Mouse (Mus musculus) skeletal muscle tissue, adult 2 months (tissue): ENCODE measurements around the gene Rad51c.
A peak's percentile ranks its signal among the peaks of the same experiment; 100 is the strongest.
"Not testable (repeated sequence)": the region's sequence is repeated elsewhere in the genome, so short reads cannot be mapped to it uniquely, and the experiment has no call there.

Source experiments
- DNase-seq: peaks from one replicate; pipeline ENCODE4 v3.0.0-alpha.2; 2012; ENCODE audit warnings: low read depth, low spot score

The Rad51c gene

GRCm38 (mm10) chr11:87404876-87405275, at the start of gene Rad51c, which contains the start of gene Tex14:
Gene Rad51c, minus strand, starts transcription at chr11:87404954.
Gene Tex14, plus strand, starts transcription at chr11:87405065.
- no peak for DNase-seq

- no peak for DNase-seq
Observed at GRCm38 (mm10) chr11:87454035-87454690, 49.4 kb upstream of the Rad51c start.

DNA sequence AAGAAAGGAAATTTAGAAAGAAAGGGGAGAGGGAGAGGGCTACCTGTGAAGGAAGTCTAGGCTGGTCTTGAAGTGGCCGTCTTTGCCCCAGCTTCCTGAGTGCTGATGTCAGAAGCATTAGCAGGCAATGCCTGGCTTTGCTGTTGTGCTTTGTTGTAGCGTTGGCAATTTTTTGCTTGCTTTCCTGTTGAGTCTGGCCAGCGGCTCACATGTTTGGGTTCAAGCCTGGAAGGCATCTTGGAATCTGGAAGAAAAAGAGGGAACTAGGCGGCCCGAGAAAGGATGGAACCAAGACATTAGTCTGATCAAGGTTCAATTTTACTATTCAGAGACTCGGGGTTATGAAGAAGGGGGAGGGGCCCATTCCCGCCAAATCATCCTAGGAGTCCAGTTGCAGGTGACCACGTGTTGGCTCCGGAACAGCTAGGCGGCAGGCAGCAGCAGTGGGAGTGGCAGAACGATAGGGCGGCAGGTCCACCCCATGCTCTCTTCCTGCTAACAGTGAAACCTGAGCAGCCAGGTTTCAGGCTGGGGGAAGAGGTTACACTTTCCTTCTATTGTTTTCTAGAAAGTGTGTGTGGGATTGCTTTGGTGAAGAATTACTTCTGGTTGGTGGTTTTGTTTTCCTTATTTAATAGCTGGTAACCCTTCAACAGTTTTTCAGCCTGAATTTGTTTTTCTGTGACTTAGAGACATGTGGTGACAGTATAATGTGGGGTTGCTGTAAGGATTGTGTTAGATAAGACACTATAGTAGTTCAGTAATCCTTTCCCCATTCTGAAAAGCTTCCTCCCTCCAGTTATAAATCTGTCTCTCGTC, 48.7 kb upstream of the Rad51c start:
- DNase-seq = no peak

GRCm38 (mm10) chr11:87452779-87453178, 48.0 kb upstream of the Rad51c start:
- not testable (repeated sequence) for DNase-seq

DNA sequence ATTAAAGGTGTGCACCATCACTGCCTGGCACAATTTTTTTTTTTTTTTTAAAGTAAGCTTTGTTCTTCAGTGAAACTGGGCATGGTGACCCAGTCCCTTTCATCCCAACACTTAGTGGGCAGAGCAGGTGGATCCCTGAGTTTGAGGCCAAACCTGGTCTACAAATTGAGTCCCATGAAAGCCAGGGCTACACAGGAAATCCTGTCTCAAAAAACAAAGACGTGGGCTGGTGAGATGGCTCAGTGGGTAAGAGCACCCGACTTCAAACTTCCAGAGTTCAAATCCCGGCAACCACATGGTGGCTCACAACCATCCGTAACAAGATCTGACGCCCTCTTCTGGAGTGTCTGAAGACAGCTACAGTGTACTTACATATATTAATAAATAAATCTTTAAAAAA, 45.1 kb upstream of the Rad51c start:
- not testable (repeated sequence) for DNase-seq

- DNase-seq = no peak
Observed at GRCm38 (mm10) chr11:87449200-87449547, 44.4 kb upstream of the Rad51c start.

DNA sequence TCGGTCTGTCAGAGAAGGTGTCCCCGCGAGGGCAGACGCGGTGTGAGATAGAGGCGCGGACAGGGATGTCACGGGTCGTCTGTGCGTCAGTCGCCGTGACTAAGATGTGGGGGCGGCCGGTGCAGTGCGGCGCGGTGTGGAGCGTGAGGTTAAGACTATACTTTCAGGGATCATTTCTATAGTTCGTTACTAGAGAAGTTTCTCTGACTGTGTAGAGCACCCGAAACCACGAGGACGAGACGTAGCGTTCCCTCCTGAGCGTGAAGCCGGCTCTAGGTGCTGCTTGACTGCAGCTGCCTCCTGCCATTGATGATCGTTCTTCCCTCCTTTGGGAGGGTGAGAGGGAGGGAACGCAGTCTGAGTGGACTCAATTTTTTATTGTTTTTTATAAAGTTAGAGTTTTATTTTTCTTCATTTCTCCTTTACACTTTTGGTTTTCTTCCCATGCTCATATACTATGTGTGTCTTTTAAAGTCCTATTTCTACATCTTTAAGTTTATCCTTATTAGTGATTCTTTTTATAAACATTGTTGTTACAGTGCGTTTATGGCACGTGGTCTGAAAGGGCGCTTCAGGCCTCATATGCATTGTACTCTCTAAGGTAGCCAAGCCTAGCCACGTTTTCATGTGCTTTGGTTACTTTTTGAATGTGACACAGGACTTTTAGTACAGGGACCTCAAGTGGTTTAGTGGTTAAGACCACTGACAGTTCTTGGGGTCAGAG, 43.9 kb upstream of the Rad51c start:
- peak; percentile 68 for DNase-seq

DNA sequence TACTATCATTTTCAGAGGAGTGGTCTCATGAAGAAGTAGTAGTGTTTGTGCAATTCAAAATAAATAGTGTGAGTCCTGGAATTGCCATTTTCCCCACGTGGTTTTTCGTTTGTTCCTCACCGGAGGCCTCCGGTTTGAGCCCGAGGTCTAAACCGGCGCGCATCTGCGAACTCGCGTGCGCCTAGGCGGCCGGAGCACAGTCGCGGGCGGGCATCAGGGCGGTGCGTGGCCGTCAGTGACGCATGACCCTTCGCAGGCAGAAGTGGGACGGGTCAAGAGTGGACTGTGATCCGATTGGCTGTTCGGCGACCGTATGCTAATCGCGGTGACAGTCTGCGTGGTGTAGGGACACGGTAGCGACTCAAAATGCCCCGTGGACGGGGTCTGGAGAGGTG, 43.3 kb upstream of the Rad51c start:
- peak; percentile 91 for DNase-seq

DNA sequence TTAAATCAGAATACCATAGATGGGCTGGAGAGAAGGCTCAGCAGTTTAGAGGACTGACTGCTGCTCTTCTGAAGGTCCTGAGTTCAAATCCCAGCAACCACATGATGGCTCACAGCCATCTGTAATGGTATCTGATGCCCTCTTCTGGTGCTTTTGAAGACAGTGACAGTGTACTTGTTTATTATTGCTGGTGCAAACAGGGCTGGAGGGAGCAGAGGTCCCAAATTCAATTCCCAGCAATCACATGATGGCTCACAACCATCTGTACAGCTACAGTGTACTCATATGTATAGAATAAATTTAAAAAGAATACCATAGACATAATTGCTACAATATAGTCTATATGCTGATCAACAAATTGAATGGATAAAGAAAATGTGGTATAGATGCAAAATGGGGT, 42.7 kb upstream of the Rad51c start:
- DNase-seq = no peak

DNA sequence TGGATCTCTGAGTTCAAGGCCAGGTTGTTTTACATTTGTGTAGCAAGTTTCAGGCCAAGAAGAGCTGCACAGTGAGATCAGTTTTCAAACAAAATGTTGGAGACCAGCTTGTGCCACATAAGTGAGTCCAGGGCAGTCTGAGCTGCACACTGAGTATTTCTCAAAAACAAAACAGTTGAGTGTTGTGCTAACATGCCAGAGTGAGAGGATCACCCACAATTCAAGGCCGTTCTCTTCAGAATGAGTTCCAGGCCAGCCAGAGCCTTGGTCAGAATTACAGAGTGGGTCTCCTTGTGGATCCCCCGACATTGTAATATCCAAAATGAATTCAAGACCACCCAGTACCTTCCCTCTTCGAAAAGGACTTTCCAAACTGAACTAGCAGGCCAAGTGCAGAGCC, 41.4 kb upstream of the Rad51c start:
- no peak for DNase-seq

DNA sequence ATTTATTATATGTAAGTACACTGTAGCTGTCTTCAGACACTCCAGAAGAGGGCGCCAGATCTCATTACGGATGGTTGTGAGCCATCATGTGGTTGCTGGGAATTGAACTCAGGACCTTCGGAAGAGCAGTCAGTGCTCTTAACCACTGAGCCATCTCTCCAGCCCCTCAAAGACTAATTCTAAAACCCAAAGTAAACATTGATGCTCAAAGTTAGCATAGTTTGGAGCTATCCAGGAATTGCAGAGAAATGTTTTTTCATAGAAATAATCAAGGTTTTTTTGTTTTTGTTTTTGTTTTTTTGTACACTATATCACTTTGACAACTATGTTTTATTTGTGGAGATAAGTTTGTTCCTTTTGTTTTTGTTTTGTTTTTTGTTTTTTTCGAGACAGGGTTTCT, 40.8 kb upstream of the Rad51c start:
- DNase-seq = not testable (repeated sequence)

- DNase-seq = no peak
Observed at GRCm38 (mm10) chr11:87444735-87445428, 40.1 kb upstream of the Rad51c start.

DNA sequence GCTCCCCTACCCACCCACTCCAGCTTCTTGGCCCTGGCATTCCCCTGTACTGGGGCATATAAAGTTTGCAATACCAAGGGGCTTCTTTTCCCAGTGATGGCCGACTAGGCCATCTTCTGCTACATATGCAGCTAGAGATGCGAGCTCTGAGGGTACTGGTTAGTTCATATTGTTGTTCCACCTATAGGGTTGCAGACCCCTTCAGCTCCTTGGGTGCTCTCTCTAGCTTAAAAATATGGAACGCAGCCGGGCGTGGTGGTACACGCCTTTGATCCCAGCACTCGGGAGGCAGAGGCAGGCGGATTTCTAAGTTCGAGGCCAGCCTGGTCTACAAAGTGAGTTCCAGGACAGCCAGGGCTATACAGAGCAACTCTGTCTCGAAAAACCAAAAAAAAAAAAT, 39.3 kb upstream of the Rad51c start:
- DNase-seq = not testable (repeated sequence)

DNA sequence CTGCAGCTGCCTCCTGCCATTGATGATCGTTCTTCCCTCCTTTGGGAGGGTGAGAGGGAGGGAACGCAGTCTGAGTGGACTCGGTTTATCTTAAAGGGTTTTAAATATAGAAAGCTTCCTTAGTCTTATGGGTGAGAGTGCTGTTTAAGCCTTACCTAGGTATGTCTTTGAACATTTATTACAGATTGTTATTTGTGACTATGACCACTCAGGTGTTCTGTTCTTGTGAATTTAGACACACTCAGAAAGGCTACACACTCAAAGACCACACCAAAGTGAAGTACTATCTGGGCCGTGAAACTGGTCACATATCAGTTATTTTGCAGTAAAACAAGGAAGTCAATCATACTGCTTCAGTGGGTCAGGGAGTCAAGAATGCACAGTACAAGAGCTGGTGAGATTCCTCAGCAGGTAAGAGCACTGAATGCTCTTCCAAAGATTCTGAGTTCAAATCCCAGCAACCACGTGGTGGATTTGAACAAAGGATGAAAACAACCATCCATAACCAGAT, 38.7 kb upstream of the Rad51c start:
- peak; percentile 90 for DNase-seq

- peak; percentile 84 for DNase-seq
Observed at GRCm38 (mm10) chr11:87442643-87443372, 38.1 kb upstream of the Rad51c start.

DNA sequence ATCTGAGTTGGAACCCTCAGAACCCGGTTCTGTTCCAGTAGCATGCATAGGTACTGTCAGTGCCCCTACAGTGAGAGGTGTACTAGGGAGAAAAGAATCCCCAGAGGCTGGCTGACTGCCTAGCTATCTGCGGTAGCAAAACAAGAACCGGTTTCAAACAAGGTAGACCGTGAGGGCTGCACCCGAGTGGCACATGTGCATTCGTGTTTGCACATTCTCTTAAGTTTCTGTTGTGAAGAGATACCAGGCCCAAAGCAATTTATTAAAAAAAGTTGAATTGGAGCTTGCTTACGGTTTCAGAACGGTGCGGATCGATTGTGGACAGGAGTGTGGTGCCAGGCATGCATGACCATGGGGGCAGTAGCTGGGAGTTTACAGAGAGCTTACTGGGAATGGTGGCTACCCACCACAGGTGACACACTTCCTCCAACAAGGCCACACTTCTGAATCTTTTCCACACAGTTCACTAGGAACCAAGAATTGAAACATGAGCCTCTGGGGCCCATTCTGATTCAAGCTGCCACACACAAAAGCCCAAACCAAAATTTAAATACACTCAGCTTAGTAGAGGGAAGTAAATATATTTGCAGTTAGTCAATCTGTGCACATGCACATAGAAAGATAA, 35.2 kb upstream of the Rad51c start:
- DNase-seq = no peak

DNA sequence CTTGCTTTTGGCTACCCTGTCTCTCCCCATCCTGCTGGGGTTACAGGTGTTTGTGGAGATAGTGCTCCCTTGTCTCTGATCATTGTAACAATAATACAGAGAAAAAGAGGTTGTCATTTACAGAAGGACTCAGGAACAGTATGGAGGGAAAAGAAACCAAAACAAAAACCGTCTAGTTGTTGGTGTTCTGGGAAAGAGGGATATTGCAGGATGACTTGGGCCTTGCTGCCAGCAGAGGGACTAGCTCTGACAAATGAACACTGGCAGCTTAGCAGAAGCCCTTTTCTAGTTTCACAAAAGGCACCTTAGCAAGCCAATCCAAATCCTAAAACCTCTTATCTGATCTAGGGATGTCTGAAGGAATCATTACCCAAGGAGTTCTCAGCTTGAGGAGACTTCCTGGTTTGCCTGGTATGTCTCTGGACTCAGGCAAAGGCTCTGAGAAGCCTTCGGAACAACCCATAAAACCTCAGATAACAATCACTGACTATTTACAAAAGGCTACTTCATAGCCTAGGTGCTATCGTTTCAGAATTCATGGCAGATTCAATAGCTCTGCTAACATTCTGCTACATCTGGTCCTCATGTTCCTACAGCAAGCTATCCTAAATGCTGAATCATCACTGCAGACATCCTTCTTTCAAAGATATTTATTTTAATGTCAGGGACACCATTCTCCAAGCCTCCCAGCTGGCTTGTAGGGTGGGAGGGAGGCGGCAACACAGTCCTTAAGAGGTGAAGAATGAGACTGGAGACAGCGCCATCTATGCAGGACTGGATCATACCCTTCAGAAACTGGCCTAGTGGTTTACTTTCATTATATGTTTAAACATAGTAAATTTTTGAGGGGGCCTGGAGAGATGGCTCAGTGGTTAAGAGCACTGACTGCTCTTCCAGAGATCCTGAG, 31.8 kb upstream of the Rad51c start:
- DNase-seq = no peak

DNA sequence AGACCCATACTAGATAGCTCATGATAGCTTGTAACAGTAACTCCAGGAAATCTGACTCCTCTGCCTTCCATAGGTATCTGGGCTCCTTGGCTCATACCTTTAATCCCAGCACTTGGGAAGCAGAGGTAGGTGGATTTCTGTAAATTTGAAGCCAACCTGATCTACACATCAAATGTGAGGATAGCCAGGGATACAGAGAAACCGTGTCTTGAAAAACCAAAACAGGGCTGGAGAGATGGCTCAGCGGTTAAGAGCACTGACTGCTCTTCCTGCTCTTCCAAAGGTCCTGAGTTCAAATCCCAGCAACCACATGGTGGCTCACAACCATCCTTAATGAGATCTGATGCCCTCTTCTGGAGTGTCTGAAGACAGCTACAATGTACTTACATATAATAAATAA, 30.4 kb upstream of the Rad51c start:
- DNase-seq = not testable (repeated sequence)

DNA sequence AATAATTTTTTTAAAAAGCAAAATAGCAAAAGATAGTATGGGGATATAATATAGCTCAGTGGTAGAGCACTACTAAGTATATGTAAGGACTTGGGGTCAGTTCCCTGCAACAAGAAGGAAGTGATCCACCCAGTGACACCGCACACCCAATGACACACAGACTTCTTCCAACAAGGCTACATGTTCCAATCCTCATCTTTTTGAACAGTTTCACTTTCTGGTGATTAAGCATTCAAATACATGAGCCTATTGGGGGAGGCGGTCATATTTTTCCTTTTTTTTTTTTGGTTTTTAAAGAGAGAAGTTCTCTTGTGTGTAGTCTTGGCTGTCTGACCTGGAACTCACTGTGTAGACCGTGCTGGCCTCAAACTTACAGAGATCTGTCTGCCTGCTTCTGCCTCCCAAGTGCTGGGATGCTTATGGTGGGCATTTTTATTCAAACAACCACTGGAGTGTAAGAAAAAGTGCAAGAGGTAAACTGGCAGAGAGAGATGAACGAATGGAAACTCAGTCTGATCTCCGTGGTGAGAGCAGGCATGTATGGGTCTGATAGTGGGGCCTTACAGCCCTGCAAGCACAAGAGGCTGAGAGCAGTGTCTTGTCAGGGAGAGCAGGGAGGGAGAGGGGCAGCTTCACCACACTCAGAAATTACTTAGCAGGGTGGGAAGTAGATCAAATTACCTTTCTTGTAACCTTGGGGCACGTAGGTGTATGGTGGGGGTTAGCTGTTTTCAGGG, 28.3 kb upstream of the Rad51c start:
- no peak for DNase-seq
